Mouse (Mus musculus) heart, embryonic 15.5 days (tissue): Measurements from ENCODE around the gene Apbb2. TPM values are rescaled to one million over a fixed set of nuclear protein-coding genes. Genes with fewer than 3 reads are reported as not detected.
"Not testable (repeated sequence)": the region's sequence is repeated elsewhere in the genome, so short reads cannot be mapped to it uniquely, and the experiment has no call there.

Source experiments
- ATAC-seq: fragments of 200-750 bp; cut with Nextera tagmentation; replicated peaks from 2 replicates; pipeline ENCODE4 v1.8.0; 2017; ENCODE audit warnings: low read depth, moderate TSS enrichment; ENCODE audit not compliant: insufficient number of reproducible peaks, insufficient read depth, low FRiP score
- H3K27ac ChIP-seq: fragments of 300-500 bp; sonication (generic); 2 replicates; pipeline ENCODE4 v1.5.1; 2015; ENCODE audit warnings: mild to moderate bottlenecking, inconsistent platforms
- H3K27me3 ChIP-seq: fragments of 300-500 bp; sonication (generic); 2 replicates; pipeline ENCODE4 v1.6.1; 2015; ENCODE audit warnings: inconsistent platforms
- H3K36me3 ChIP-seq: fragments of 300-500 bp; sonication (generic); 2 replicates; pipeline ENCODE4 v1.6.1; 2015; ENCODE audit warnings: mild to moderate bottlenecking, inconsistent platforms
- H3K4me1 ChIP-seq: fragments of 300-500 bp; sonication (generic); replicated peaks from 2 replicates; pipeline ENCODE4 v1.6.1; 2015; ENCODE audit warnings: inconsistent platforms
- H3K4me2 ChIP-seq: fragments of 300-500 bp; sonication (generic); 2 replicates; pipeline ENCODE4 v1.6.1; 2015; ENCODE audit warnings: inconsistent platforms, mild to moderate bottlenecking, moderate library complexity
- H3K4me3 ChIP-seq: fragments of 300-500 bp; sonication (generic); 2 replicates; pipeline ENCODE4 v1.5.1; 2015; ENCODE audit warnings: mild to moderate bottlenecking, inconsistent platforms
- H3K9ac ChIP-seq: fragments of 300-500 bp; sonication (generic); 2 replicates; pipeline ENCODE4 v1.6.1; 2015; ENCODE audit warnings: mild to moderate bottlenecking, inconsistent platforms
- H3K9me3 ChIP-seq: fragments of 300-500 bp; sonication (generic); replicated peaks from 2 replicates; pipeline ENCODE4 v1.6.1; 2016; ENCODE audit warnings: inconsistent platforms
- WGBS: fragments of 180-500 bp; shearing (Covaris S2); methylation state at CpG from one replicate; pipeline ENCODE4 v1.1.7; 2015; ENCODE audit warnings: mixed read lengths; 5-methylcytosine and 5-hydroxymethylcytosine counted together
- polyA plus RNA-seq: library from polyadenylated mRNA; unstranded; fragments of >200 nt; fragmentation: Nextera tagmentation; extraction: Ambion mirVana; gene quantifications from 2 replicates; pipeline ENCODE4 v1.2.1, GENCODE M21; 2015

Apbb2 gene
- polyA plus RNA-seq, 1 experiment from 2014 or later: 32.6 TPM

DNA sequence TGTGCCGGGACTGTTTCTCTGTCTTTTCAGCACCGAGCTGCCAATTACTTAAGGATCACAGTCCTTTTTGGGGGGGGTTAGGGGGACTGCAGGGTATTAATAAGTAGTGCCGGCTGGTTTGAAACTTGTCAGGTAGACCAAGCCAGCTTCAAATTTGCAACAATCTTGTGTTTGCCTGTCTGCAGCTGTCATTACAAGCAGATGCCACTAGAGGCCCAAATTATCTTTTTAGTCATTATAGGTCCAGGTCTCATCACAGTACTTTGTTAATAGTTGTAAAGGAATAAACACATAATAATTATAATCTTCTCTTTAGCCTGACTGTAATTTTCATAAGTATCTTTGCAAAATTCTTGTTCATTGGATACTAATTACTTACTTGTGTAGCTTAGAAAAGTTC is 344.2 kb downstream of the Apbb2 start:
- no peak overlapping the region for H3K9ac ChIP-seq
- WGBS: 60% methylated on average over 3 of the region's 3 CpGs
- H3K36me3 ChIP-seq: no peaks in the 10 kb centered on the region
- no peak for ATAC-seq
- no peak overlapping the region for H3K27ac ChIP-seq
- H3K4me2 ChIP-seq: no peak overlapping the region
- H3K9me3 ChIP-seq: no peaks in the 10 kb centered on the region
- H3K27me3 ChIP-seq: no peaks in the 10 kb centered on the region
- H3K4me3 ChIP-seq: no peak overlapping the region
- H3K4me1 ChIP-seq: no peaks in the 10 kb centered on the region

DNA sequence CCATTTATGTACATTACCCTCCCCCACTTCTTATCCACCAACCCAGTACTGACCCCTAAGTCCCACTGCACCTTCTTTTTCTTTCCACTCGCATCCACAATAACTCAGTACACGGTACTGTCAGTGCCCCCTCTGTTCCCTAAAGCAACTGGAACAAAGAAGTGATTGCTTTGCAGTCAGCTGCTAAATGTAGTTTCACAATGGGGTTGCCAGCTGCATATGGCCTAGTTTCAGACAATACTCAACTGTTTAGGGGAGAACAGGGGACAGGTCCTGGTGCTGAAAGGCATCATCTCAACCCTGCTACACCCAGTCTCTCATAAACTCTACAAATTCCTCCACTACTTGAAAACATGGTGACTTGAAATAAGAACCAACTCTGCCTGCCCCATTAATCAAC is 347.4 kb downstream of the Apbb2 start:
- no peak overlapping the region for H3K4me2 ChIP-seq
- ATAC-seq: no peak
- 86% methylated on average over 2 of the region's 2 CpGs for whole genome bisulfite sequencing
- H3K27ac ChIP-seq: no peak overlapping the region
- H3K27me3 ChIP-seq: no peaks in the 10 kb centered on the region
- no peaks in the 10 kb centered on the region for H3K4me1 ChIP-seq
- no peak overlapping the region for H3K4me3 ChIP-seq
- no peak overlapping the region for H3K9ac ChIP-seq
- H3K36me3 ChIP-seq: no peaks in the 10 kb centered on the region
- H3K9me3 ChIP-seq: no peaks in the 10 kb centered on the region

DNA sequence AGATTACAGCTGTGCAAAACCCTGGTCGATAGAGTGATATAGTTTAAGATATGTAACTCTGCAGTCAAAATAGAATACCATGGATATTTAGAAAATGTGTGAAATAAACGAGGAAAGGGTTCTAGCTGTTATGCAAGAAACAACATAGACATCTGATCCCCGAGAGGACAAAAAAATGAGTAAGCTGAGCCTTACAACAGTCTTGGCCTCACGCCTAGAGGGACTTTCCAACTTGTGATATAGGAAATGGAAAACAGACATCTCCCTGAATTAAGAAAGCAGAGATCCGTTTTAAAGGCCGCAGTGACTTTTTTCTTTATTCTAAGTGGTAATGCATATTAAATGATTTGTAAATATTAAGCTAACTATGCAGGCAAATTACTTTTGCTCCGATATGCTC is 349.0 kb downstream of the Apbb2 start:
- no peaks in the 10 kb centered on the region for H3K9me3 ChIP-seq
- ATAC-seq: no peak
- H3K27ac ChIP-seq: no peak overlapping the region
- 54% methylated on average over 7 of the region's 7 CpGs for WGBS
- H3K36me3 ChIP-seq: no peaks in the 10 kb centered on the region
- no peak overlapping the region for H3K9ac ChIP-seq
- H3K27me3 ChIP-seq: no peaks in the 10 kb centered on the region
- H3K4me2 ChIP-seq: no peak overlapping the region
- no peaks in the 10 kb centered on the region for H3K4me1 ChIP-seq
- no peak overlapping the region for H3K4me3 ChIP-seq

DNA sequence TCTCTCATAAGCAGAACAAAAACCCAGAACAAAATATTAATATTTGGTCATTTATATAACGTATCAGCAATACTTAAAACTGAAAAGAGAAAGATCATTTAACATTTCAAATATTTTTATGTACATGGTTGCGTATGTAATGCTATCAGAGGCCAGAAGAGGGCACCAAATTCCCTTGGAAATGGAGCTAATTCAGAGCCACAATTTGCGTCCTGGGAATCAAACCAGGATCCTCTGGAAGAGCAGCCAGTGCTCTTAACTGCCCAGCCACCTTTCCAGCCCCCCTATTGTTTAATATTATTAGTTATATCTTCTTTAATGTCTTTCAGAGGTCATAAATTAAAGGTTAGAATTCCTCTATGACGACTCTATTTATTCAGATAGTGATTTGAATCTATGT is 355.2 kb downstream of the Apbb2 start:
- Histone ChIP-seq H3K9ac (no peak overlapping the region), H3K27ac (no peak overlapping the region), H3K4me1 (no peaks in the 10 kb centered on the region; the same call in 1 of the 2 replicates), H3K27me3 (0 out of 2 replicates have a peak, but pooled peaks cover 9% of the 10 kb centered on the region), H3K4me2 (no peak overlapping the region), H3K36me3 (no peaks in the 10 kb centered on the region), H3K9me3 (no peaks in the 10 kb centered on the region), H3K4me3 (no peak overlapping the region)
- 39% methylated on average over 4 of the region's 4 CpGs for WGBS
- ATAC-seq: no peak

DNA sequence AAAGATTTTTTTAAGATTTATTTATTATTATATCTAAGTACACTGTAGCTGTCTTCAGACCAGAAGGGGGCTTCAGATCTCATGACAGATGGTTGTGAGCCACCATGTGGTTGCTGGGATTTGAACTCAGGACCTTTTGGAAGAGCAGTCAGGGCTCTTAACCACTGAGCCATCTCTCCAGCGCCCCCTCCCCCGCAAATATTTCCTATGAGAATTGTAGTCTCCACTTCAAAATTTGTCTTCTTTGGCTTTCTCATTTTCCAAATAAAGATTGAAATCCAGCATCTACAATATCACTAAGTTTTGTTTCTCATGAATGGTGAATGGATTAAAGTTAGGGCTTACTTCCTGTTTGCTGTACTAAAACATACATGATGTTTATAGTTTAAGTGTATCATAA is 356.1 kb downstream of the Apbb2 start:
- H3K27me3 ChIP-seq: 0 out of 2 replicates have a peak, but pooled peaks cover 9% of the 10 kb centered on the region
- no peak overlapping the region for H3K9ac ChIP-seq
- 72% methylated on average over 2 of the region's 2 CpGs for WGBS
- H3K27ac ChIP-seq: no peak overlapping the region
- no peaks in the 10 kb centered on the region for H3K9me3 ChIP-seq
- ATAC-seq: no peak
- no peaks in the 10 kb centered on the region for H3K36me3 ChIP-seq
- H3K4me2 ChIP-seq: no peak overlapping the region
- H3K4me1 ChIP-seq: no peaks in the 10 kb centered on the region; the same call in 1 of the 2 replicates
- H3K4me3 ChIP-seq: no peak overlapping the region

DNA sequence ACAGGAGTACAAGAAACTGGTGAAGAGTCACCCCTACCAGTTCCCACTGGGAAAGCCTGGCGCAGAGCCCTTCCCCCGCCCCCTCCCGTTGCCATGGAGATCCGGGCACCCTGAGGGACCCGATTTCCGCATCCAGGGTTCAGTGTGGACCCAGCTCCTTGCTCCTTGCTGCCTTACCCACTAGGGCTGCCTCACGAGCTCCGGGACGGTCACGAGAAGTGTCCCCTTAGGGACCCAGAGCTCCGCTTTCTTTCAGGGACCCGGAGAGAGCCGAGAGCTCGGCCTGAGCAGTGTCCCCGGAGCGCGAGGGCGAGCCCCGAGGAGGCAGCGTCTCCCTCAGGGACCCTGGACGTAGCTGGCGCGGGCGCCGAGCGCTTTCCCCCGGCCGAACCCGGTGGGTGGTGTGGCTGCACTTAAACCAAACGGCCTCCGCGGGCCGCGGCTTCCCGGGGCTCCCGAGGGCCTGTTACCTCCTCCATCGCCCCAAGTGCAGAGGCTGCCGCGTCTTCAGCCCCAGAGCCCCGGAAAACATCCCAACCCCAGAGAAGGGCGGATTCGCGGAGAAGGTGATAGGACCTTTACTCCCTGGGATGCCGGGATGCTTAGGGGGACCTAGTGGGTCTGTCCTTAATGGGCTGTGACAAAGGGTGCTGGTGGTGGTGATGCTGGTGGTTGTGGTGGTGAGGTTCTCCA is 358.7 kb downstream of the Apbb2 start, which contains the start of gene Nsun7:
Gene Nsun7, plus strand, starts transcription at position 142 of the 693 bp plus-strand sequence.
- H3K9ac ChIP-seq: peak within 1 kb of the TSS; percentile 56
- H3K4me2 ChIP-seq: peak within 1 kb of the TSS; percentile 93
- H3K4me3 ChIP-seq: peak within 1 kb of the TSS; percentile 67
- no peak within 1 kb of the TSS; the same call in 1 of the 2 replicates for H3K27ac ChIP-seq
- WGBS: 2% methylated on average over 44 of the region's 44 CpGs
- peak; percentile 62 for ATAC-seq
- H3K27me3 ChIP-seq: 0 out of 2 replicates have a peak, but pooled peaks cover 9% of the 10 kb centered on the region
- H3K4me1 ChIP-seq: no peaks in the 10 kb centered on the region; the same call in 1 of the 2 replicates
- H3K36me3 ChIP-seq: no peaks in the 10 kb centered on the region
- no peaks in the 10 kb centered on the region for H3K9me3 ChIP-seq

DNA sequence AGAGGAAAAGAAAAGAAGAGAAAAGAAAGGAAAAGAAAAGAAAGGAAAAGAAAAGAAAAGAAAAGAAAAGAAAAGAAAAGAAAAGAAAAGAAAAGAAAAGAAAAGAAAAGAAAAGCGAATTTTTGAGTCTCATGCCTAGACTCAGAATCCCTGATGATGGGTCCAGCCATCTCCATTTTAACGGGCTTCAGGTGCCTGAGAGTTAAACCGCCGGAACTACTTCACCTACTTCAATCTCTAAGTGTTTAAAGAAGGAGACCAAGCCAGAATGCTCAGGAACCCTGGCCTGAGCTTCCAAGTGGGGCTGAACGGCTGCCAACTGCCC is 359.2 kb downstream of the Apbb2 start:
- H3K27ac ChIP-seq, H3K9me3 ChIP-seq, H3K27me3 ChIP-seq, H3K4me1 ChIP-seq, H3K36me3 ChIP-seq, ATAC-seq: not testable (repeated sequence)
- 5% methylated on average over 5 of the region's 5 CpGs for WGBS
- H3K4me2 ChIP-seq: peak overlapping the region; percentile 93
- H3K4me3 ChIP-seq: peak overlapping the region; percentile 67
- H3K9ac ChIP-seq: peak overlapping the region; percentile 56

DNA sequence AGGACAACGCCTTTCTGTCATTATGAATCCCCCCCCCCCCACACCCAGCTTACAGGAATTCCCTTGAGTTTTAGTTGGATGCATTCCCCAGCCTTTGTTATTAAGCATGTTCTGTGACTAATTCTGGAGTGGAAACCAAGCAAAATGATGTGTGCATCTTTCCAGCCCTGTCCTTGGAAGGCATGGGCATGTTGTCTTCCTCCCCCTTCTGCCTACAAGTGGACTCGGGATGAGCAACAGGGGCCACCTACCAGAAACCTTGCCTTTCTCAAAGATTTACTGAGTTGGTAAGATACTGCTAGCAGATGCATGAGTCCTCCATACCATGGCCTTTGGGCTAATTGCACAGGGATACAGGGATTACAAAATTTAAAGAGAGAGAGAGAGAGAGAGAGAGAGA is 359.6 kb downstream of the Apbb2 start:
- H3K36me3 ChIP-seq: no peaks in the 10 kb centered on the region
- no peaks in the 10 kb centered on the region; the same call in 1 of the 2 replicates for H3K4me1 ChIP-seq
- ATAC-seq: no peak
- H3K9me3 ChIP-seq: no peaks in the 10 kb centered on the region
- 0 out of 2 replicates have a peak, but pooled peaks cover 9% of the 10 kb centered on the region for H3K27me3 ChIP-seq
- WGBS: 70% methylated on average over 2 of the region's 2 CpGs
- H3K4me3 ChIP-seq: no peak overlapping the region
- H3K27ac ChIP-seq: no peak overlapping the region
- no peak overlapping the region for H3K4me2 ChIP-seq
- H3K9ac ChIP-seq: no peak overlapping the region

DNA sequence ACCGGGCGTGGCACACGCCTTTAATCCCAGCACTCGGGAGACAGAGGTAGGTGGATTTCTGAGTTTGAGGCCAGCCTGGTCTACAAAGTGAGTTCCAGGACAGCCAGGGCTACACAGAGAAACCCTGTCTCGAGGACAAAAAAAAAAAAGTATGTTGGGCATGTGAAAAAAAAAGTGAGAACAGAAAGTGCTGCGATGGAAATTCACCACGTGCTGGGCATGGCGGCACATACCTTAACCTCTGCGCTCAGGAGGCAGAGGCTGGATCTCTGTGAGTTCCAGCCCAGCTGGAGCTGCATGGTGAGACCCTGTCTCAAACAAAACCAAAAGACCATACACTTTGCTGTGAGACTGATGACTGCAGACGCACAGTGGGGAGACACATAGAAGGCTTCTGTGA is 363.5 kb downstream of the Apbb2 start:
- 84% methylated on average over 10 of the region's 10 CpGs for WGBS
- Histone ChIP-seq H3K36me3 (no peaks in the 10 kb centered on the region), H3K4me1 (no peaks in the 10 kb centered on the region; the same call in 1 of the 2 replicates)

DNA sequence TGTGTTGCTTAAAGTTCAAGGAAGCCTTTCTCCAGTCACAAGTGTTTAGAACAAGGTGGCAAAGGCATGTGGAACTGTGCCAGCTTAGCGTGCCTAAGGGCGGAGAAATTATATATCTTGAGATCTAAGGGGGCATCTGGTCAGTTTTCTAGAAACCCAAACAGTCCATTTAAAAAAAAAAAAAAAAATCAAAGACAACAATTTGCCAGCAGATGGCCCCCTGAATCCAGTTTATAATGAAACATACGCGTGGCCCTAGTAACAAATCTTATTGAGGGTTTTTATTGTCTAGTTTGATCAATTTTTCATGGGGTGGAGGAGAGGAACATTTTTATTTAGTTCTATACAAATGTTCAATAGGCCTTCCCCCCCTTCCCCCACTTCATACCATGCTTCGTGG is 365.4 kb downstream of the Apbb2 start:
- 60% methylated on average over 5 of the region's 5 CpGs for WGBS
- Histone ChIP-seq H3K27me3 (no peaks in the 10 kb centered on the region), H3K9ac (no peak overlapping the region), H3K4me3 (no peak overlapping the region), H3K9me3 (no peaks in the 10 kb centered on the region), H3K27ac (no peak overlapping the region), H3K4me2 (no peak overlapping the region), H3K4me1 (no peaks in the 10 kb centered on the region), H3K36me3 (no peaks in the 10 kb centered on the region)
- no peak for ATAC-seq

More for the DNA sequence above, 363.5 kb downstream of the Apbb2 start:
- H3K9ac ChIP-seq: no peak overlapping the region
- no peak for ATAC-seq
- no peaks in the 10 kb centered on the region for H3K9me3 ChIP-seq
- H3K4me3 ChIP-seq: no peak overlapping the region
- no peak overlapping the region for H3K27ac ChIP-seq
- H3K27me3 ChIP-seq: 0 out of 2 replicates have a peak, but pooled peaks cover 2% of the 10 kb centered on the region
- no peak overlapping the region for H3K4me2 ChIP-seq
